Mouse (Mus musculus): ENCODE data around the gene Igsf8.

Igsf8 gene

GRCm38 (mm10) chr1:172323298-172323697, 61.9 kb downstream of the Igsf8 start:
- DNase-seq (ENCODE audit: low spot score): no peak

- DNase-seq (ENCODE audit: low spot score): no peak
These were observed 62.4 kb downstream of the Igsf8 start for GRCm38 (mm10) chr1:172323801-172324359.

- DNase-seq (ENCODE audit: low spot score): peak; percentile 74
These were observed 63.3 kb downstream of the Igsf8 start for GRCm38 (mm10) chr1:172324725-172325124.

- DNase-seq (ENCODE audit: low spot score): peak; percentile 72
These were observed 64.5 kb downstream of the Igsf8 start for GRCm38 (mm10) chr1:172325680-172326535.

- no peak for DNase-seq (ENCODE audit: low spot score)
These were observed 65.2 kb downstream of the Igsf8 start for GRCm38 (mm10) chr1:172326684-172327083.

- DNase-seq (ENCODE audit: low spot score): no peak
These were observed 66.0 kb downstream of the Igsf8 start for GRCm38 (mm10) chr1:172327206-172328001.

GRCm38 (mm10) chr1:172328041-172328440, 66.6 kb downstream of the Igsf8 start:
- no peak for DNase-seq (ENCODE audit: low spot score)

- DNase-seq (ENCODE audit: low spot score): no peak
These were observed 67.0 kb downstream of the Igsf8 start for GRCm38 (mm10) chr1:172328461-172328860.

- DNase-seq (ENCODE audit: low spot score): no peak
These were observed 67.7 kb downstream of the Igsf8 start, which contains the start of gene Kcnj9 for GRCm38 (mm10) chr1:172329131-172329530. Gene Kcnj9 (minus strand): TSS chr1:172329318.

GRCm38 (mm10) chr1:172329616-172330015, 68.2 kb downstream of the Igsf8 start:
- no peak for DNase-seq (ENCODE audit: low spot score)

- no peak for DNase-seq (ENCODE audit: low spot score)
These were observed 70.0 kb downstream of the Igsf8 start for GRCm38 (mm10) chr1:172331422-172331947.

- DNase-seq (ENCODE audit: low spot score): no peak
These were observed 71.5 kb downstream of the Igsf8 start for GRCm38 (mm10) chr1:172332925-172333324.

GRCm38 (mm10) chr1:172333512-172333911, 72.1 kb downstream of the Igsf8 start:
- DNase-seq (ENCODE audit: low spot score): no peak

GRCm38 (mm10) chr1:172335804-172336203, 74.4 kb downstream of the Igsf8 start:
- DNase-seq (ENCODE audit: low spot score): no peak

GRCm38 (mm10) chr1:172337411-172338185, 76.2 kb downstream of the Igsf8 start:
- DNase-seq (ENCODE audit: low spot score): no peak

- peak; percentile 66 for DNase-seq (ENCODE audit: low spot score)
These were observed 79.4 kb downstream of the Igsf8 start, which contains the start of gene Kcnj10 for GRCm38 (mm10) chr1:172340729-172341321. Gene Kcnj10 (plus strand): TSS chr1:172341210.

GRCm38 (mm10) chr1:172341386-172341785, 79.9 kb downstream of the Igsf8 start:
- no peak for DNase-seq (ENCODE audit: low spot score)

GRCm38 (mm10) chr1:172342729-172343128, 81.3 kb downstream of the Igsf8 start:
- DNase-seq (ENCODE audit: low spot score): no peak

GRCm38 (mm10) chr1:172343914-172344313, 82.5 kb downstream of the Igsf8 start:
- no peak for DNase-seq (ENCODE audit: low spot score)

GRCm38 (mm10) chr1:172344820-172345219, 83.4 kb downstream of the Igsf8 start:
- no peak for DNase-seq (ENCODE audit: low spot score)

GRCm38 (mm10) chr1:172346707-172347106, 85.3 kb downstream of the Igsf8 start:
- DNase-seq (ENCODE audit: low spot score): no peak
